Mouse (Mus musculus) adrenal gland, postnatal 10 days (tissue): Measurements from ENCODE around the gene Grm2. TPM values are rescaled to one million over a fixed set of nuclear protein-coding genes. Genes with fewer than 3 reads are reported as not detected.
"Not testable (repeated sequence)": the region's sequence is repeated elsewhere in the genome, so short reads cannot be mapped to it uniquely, and the experiment has no call there.

Experiments
- DNase-seq: peaks from one replicate; pipeline ENCODE4 v3.0.0; 2021; ENCODE audit warnings: mixed read lengths
- total RNA-seq, 2 experiments: library from RNA; stranded (reverse); gene quantifications; 2 replicates each; pipeline ENCODE4 v1.2.3; 2021

Grm2 gene
- total RNA-seq, 2 experiments from 2014 or later = not detected

DNA sequence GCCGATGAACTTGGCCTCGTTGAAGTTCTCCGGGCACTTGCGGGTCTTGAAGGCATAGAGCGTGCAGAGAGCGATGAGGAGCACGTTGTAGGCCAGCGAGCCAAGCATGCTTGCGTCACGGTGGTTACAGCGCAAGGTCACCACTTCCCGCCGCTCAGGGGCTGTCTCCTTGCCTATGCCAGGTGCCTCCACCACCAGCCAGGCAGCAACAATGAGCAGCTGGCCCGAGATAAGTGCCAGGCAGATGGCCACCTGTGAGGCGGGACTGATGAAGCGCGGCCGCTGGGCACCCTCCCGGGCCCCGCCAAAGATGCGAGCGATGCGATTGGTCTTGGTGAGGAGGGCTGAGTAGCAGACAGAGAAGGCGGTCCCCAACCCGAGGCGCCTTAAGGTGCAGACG lies 8.7 kb downstream of the Grm2 start:
- DNase-seq = no peak

DNA sequence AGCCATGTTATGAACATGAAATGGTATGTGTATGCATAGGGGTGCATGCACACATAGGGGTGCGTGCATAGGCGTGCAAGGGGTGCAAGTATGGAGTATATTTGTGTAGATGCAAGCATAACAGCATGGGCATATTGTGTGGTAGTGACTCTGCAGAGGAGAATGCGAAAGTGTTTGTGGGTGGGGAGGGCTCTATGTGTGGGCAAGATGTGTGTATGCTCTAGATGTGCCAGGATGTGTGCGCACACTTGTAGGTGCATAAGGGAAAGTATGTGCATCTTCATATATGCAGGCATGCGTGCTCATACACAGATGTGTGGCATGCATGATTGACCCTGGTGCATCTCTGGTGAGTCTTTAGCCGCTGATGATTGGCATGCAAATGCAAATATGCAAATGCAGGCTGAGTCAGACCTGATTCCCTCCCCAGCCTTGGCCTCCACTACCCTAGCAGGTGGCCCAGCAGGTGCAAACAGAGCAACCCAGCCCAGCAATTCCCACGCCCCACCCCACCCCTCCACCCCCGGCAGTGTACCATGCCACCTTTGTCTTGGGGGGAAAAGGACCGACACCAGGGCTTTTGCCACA lies 10.1 kb downstream of the Grm2 start:
- DNase-seq = no peak

DNA sequence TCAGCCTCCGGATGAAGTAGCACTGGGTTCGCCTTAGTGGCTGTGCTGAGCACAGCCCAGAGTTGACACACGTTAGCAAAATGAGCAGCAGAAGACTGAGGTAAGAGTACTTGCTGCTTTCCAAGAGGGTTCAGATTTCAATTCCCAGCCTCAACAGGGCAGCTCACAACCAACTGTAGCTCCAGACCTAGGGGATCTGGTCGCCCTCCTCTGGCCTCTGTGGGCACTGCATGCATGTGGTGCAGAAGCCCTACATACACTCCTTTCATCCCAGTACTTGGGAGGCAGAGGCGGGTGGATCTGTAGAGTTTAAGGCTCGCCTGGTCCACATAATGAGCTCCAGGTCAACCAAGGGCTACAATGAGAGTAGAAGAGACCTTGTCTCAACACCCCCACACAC lies 12.1 kb downstream of the Grm2 start:
- no peak for DNase-seq

DNA sequence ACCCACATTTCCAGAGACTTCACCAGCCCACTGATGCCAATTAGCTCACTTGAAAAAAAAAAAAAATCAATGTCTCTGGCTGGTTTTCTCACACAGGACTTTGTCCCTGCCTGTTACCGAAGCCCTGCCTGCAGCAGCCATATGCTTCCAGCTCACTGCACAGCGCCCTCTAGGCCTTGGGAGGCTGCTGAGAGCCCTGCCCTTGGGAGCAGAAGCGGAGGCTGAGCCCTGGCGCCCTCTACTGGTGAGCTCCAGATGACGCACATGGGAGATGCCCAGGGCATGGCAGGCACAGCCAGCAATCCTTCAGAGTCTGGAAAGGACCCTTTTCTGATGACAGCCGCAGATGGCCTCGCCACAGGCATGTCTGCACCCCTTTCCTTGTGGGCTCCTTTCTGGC lies 12.8 kb downstream of the Grm2 start:
- peak; percentile 92 for DNase-seq

DNA sequence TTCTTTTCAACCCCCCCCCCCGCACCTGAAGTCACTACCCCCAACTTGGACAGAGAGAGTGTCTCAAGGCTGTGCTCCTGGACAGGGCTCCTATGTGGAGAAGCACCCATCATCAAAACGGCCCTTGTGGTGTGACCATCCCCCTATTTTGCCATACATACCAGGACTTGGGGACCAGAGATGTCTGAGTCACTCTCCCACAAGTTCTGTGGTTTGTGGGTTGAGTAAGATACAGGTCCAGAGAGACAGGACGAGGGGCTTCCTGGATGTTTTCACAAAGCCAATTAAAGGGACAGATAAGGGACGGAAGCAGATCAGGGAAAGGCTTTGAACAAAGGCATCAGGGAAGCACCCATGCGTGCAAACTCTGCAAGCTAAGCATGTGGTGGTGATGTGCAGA lies 14.5 kb downstream of the Grm2 start:
- no peak for DNase-seq

DNA sequence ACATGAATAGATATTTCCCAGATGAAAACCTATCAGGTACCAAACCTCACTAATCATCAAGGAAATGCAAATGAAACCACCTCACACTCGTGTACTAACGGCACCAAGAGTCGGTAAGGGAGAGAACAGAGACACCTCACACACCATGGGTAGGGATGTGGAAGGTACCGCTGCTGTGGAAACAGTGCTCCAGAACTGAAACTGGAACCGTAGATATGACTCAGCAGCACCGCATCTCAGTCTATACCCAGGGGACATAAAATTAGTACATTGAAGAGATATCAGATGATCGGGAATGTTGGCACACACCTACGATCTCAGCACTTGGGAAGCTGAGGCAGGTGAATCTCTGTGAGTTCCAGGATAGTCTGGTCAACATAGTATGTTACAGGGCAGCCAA lies 17.7 kb downstream of the Grm2 start:
- no peak for DNase-seq

DNA sequence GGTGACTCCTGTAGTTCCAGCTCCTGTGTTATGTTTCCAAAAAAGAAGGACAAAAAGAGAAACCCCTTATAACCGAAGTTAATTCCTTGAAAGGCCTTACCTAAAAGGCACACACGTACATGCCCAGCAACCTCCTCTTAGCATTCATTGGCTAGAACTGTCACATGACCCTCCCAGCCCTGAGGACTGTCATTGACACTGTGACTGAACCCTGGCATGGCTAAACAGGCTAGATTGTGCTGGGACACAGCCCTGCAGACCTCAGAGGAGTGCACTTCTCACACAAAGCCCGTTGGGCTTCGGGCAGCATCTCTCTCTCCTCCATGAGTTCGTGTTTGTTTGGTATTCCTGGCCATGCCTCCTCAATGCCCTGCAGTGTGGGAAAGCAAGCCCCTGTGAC lies 23.7 kb downstream of the Grm2 start:
- DNase-seq = no peak

DNA sequence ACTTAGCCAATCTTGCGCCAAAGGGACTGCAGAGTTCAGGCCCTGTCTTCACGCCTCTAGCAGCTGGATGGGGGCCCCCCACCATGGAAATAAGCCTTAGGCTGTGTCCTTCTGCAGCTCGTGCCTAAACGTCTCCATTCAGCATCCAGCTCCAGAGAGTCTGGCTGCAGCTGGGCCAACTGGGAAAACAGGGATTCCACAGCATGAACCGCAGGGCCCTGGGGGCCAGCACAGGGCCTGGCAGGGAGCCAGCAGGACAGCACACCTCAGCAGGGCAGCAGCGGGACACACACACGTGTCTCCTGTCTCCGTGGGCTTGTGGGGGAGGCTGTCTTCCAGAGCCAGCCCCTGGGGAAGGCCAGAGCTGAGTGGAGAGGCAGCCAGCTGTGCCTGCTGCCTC lies 28.1 kb downstream of the Grm2 start:
- DNase-seq = not testable (repeated sequence)

DNA sequence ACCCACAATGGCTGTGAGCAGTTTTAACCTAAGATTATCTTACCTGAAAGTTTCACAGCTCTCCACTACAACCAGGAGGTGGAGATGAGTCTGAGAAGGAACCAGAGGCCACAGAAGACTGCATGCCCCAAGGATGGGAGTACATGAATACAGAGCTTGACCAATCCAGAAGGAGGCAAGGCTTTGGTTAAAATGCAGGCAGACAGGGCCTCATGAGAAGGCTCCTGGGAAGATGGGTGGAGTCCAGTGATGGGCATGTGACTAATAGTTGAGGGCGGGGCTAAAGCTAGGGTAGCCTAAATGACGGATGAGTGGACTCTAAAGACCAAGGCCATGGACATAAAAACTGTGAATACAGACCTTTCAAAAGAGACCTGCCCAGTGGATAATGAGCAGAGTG lies 29.6 kb downstream of the Grm2 start, which contains the start of gene Iqcf6:
TSS of gene Iqcf6 (plus strand) at position 301 of the 400 bp plus-strand sequence.
- no peak for DNase-seq

DNA sequence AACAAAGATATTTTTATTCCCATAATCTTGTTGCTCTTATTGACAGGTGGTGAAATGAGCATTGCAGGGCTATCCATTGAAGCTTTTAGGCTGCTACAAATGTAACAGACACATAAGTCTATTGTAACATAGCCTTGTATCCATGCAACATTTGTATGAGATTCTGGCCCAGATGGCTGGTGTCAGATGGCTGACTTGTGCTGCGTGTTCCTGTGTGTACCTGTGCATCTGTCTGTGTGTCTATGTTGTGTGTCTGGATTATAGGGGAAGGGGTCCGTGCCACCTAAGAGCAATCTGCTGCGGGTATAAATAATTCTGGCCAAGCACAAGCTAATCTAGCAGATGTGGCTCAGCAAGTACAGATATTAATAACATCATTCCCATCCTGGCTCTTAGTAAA lies 38.4 kb downstream of the Grm2 start:
- DNase-seq = no peak

DNA sequence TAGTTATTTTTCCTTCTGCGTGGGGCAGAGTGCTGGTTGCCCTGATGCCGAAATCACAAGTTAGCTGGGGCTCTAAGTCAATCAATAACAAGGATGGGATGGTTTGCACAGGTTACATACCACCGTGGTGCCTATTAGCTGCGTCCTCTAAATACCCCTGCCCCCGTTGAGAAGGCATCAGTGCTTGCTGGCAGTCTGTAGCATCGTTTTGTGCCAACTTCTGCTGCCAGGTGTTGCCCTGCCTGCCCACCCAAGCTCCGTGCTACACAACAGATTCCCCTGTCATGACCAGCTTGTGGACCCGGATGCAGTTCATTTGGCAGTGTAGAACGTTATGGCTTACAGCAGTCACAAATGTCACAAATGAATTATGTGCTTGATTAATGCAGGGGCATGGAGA lies 39.6 kb downstream of the Grm2 start:
- DNase-seq = no peak

DNA sequence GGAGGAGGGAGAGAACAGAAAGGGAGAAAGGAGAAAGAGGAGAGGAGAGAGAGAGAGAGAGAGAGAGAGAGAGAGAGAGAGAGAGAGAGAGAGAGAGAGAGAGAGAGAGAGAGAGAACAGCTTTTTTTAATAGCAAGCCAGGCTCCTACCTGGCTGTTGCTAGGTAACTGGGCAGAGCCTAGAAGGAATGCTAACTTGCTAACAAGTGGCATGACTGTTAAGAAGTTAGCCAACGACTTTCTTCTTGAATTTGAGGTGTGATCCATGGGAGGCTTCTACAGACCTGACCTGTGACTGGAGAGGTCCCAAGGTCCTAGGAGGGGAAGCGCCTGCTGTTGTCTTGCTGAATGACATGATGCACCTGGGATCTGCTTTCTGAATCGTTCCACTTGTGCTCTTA lies 41.3 kb downstream of the Grm2 start:
- DNase-seq = no peak

DNA sequence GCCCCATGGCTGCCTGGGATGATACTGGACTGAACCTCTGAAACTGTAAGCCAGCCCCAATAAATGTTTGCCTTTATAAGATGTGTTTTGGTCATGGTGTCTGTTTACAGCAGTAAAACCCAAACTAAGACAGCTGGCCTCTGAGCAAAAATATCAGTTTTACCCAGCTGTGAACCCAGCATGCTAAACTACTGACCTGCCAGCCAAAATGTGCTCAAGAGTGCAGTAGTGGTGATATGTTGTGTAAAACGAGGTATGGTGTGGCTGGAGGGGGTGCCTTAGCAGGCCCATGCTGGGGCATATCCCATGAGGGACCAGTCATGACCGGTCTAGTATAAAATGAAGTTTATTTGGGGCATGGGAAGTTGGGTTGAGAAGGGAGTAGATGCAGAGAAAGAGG lies 41.9 kb downstream of the Grm2 start:
- DNase-seq = no peak

DNA sequence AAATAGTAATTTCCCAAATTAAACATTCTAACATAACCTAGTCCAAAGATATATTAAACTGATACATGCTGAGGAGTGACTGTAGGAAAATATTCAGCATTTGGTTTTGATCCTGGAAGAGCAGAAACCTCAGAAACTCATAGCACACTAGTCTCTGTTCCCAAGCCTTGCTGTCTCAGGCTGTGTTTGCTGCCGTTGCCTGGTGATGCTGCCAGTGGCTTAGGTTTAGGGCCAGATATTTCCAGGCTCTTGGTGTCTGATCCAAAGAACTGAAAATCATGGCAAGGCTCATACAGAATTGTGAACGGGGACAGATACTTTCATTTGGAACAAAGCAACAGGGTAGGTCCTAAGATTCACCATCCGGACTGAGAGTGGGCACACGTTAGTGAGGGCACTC lies 45.2 kb downstream of the Grm2 start:
- DNase-seq = no peak

DNA sequence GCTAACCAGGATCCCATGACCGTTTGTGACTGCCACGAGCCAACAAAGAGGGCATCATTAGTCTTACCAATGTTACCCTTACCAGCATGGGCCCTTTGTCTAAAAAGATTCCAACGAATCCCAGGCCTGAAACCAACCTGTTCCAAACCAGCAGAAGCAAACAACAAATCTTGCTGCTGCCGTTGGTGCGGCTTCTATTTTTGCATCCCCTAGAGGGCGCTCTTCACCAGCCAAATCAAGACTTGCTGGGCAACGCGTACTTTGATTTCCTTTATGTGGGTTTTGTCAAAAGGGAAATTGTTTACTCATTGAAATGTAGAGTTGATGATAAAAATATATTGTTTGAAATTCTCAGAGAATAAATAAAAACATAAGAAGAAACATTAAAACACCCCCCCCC lies 55.3 kb downstream of the Grm2 start:
- peak; percentile 70 for DNase-seq

DNA sequence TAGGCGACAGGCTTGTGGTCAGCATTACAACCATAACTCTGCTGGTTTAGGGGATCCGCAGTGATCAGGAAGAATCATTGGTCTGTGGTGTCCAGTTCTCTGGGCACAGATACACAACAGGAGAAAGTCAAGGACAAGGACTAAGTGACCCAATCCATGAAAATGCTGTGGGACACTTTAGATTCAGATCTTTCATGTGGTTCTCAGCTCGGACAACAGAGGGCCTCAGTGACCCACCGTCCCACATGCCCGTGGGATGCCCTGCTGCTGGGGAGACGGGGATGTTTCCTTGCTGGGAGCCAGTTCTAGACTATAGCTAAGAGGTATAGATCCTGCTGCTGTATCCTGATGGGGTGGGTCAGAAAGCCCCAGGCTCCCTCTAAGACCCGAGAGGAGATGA lies 57.4 kb downstream of the Grm2 start:
- peak; percentile 32 for DNase-seq

DNA sequence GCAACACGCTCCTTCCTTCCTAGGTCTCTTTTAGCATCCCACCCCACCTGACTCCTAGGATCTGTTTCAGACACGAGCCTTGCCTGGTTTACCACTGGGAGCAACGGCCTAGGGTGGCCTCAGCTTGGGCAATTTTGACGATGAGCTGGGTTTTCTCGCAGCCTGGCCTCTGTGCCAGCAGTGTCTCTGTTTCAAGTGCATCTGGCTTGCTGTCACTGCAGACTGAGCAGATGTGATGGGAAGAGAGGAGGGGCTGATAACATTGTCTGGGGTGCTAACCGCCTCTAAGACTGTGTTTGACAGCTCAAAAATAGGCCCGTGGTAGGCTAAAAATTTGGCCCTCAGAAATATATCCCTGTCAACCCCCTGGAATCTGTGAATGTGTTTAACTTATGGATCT lies 60.0 kb downstream of the Grm2 start:
- DNase-seq = no peak

DNA sequence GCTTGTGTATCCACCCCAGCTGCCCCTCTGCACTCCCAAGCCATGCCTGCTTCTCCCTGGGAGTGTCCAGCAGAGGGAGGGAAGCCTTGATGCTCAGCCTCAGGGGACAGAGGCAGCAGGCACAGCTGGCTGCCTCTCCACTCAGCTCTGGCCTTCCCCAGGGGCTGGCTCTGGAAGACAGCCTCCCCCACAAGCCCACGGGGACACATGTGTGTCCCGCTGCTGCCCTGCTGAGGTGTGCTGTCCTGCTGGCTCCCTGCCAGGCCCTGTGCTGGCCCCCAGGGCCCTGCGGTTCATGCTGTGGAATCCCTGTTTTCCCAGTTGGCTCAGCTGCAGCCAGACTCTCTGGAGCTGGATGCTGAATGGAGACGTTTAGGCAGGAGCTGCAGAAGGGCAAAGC lies 60.5 kb downstream of the Grm2 start:
- DNase-seq = not testable (repeated sequence)

Other genes with a start within 250 kb of the Grm2 start
- 100 to 1,000 TPM; 485 to 490 TPM for gene Rpl29, start 226.6 kb downstream of the Grm2 start, total RNA-seq
- 10 to 100 TPM; 21.3 to 23.1 TPM for gene Acy1, start 217.8 kb downstream of the Grm2 start, total RNA-seq
- gene Abhd14b, start 208.6 kb downstream of the Grm2 start, total RNA-seq = 10 to 100 TPM; 30.7 to 32.6 TPM
- gene Abhd14a, start 208.4 kb downstream of the Grm2 start, total RNA-seq = 10 to 100 TPM; 20.6 to 24.6 TPM
- gene Pcbp4, start 202.8 kb downstream of the Grm2 start, total RNA-seq = 10 to 100 TPM; 28.6 to 42.5 TPM
- gene Gpr62, start 190.1 kb downstream of the Grm2 start, total RNA-seq = under 1 TPM; 0.27 to 0.48 TPM
- 10 to 100 TPM; 25.9 to 37.0 TPM for gene Rrp9, start 180.1 kb downstream of the Grm2 start, total RNA-seq
- gene Parp3, start 179.1 kb downstream of the Grm2 start, total RNA-seq = 10 to 100 TPM; 14.4 to 28.6 TPM
- gene Iqcf1, start 156.1 kb downstream of the Grm2 start, total RNA-seq = not detected
- not detected for gene Iqcf5, start 141.5 kb downstream of the Grm2 start, total RNA-seq
- gene Iqcf3, start 94.5 kb downstream of the Grm2 start, total RNA-seq = not detected
- not detected for gene Iqcf4, start 85.1 kb downstream of the Grm2 start, total RNA-seq
- gene Iqcf6, start 29.5 kb downstream of the Grm2 start, total RNA-seq = not detected
- gene Tex264, start 29.8 kb upstream of the Grm2 start, total RNA-seq = 10 to 100 TPM; 76.4 to 79.0 TPM
- gene Rad54l2, start 133.1 kb upstream of the Grm2 start, total RNA-seq = 10 to 100 TPM; 19.6 to 22.2 TPM
- gene Dcaf1, start 165.8 kb upstream of the Grm2 start, total RNA-seq = 10 to 100 TPM; 23.9 to 29.2 TPM
- 10 to 100 TPM; 25.6 to 26.2 TPM for gene Rbm15b, start 231.3 kb upstream of the Grm2 start, total RNA-seq
- gene Manf, start 235.9 kb upstream of the Grm2 start, total RNA-seq = 100 to 1,000 TPM; 178 to 231 TPM